In genomic region chr9:122837680-122838079, GRCm38 (mm10) we compare ENCODE assay signal across 9 mouse cellular contexts. TPM values are rescaled to one million over a fixed set of nuclear protein-coding genes. Genes with fewer than 3 reads are reported as not detected.
A peak's percentile ranks its signal among the peaks of the same experiment; 100 is the strongest.
DNase-seq lines count a peak whose midpoint lies in the region; ATAC-seq and TF ChIP-seq lines count a peak whose summit lies in the region.
"Had no signal": no experiment of that assay in that cellular context is flagged by ENCODE, and none has a peak within 500 bp of the region (broad histone marks: within the 10 kb centered on the region; RNA-seq: fewer than 3 reads in every experiment).

No protein-coding gene starts in this region.

- intact Hi-C loops in heart, postnatal 25 days (cut with DNase I), result loop anchor here (10.0 kb wide), 1 partner anchor 103 kb away; no protein-coding TSS in a partner anchor

- H3K9ac ChIP-seq in ES-E14 (ENCODE audit: insufficient read depth, low read depth, low read length, poor library complexity, severe bottlenecking), result no peak overlapping the region
- no peak overlapping the region for H3K9ac ChIP-seq in intestine, embryonic 14.5 days (ENCODE audit: low read length)
- H3K9ac ChIP-seq in stomach, embryonic 14.5 days (replicated peaks; ENCODE audit: low read depth, low read length), result no peak overlapping the region

- ATAC-seq in intestine, embryonic 14.5 days (replicated peaks; ENCODE audit: low FRiP score, low TSS enrichment, low read depth), result peak; percentile 47; the same call in 1 of the 2 replicates
- ATAC-seq in stomach, embryonic 14.5 days (ENCODE audit: insufficient number of reproducible peaks, insufficient read depth, low FRiP score, low read depth), result peak; percentile 71
- ATAC-seq in megakaryocyte, adult 5-6 weeks (ENCODE audit: poor library complexity, severe bottlenecking), result no peak
- ATAC-seq: Patski had no signal

- no peak overlapping the region for H3K27ac ChIP-seq in ES-E14 (ENCODE audit: insufficient read depth, low read depth, low read length, poor library complexity, severe bottlenecking)
- no peak overlapping the region for H3K27ac ChIP-seq in intestine, embryonic 14.5 days (ENCODE audit: low read depth)
- H3K27ac ChIP-seq in stomach, embryonic 14.5 days (ENCODE audit: low read length), result peak overlapping the region; percentile 6; the same call in 1 of the 2 replicates

- no peak overlapping the region for H3K4me2 ChIP-seq in intestine, embryonic 14.5 days (ENCODE audit: low read length)
- H3K4me2 ChIP-seq in stomach, embryonic 14.5 days (replicated peaks; ENCODE audit: low read depth, low read length), result no peak overlapping the region; the same call in 1 of the 2 replicates

- 23% methylated on average over 16 of the region's 16 CpGs for WGBS in intestine, embryonic 14.5 days
- WGBS in stomach, embryonic 14.5 days, result 30% methylated on average over 16 of the region's 16 CpGs

- H3K36me3 ChIP-seq in ES-E14 (ENCODE audit: control insufficient read depth, insufficient read depth, low read length, poor library complexity, severe bottlenecking), result no peaks in the 10 kb centered on the region
- H3K36me3 ChIP-seq in intestine, embryonic 14.5 days (ENCODE audit: control insufficient read depth, insufficient read depth, low read length), result no peaks in the 10 kb centered on the region
- H3K36me3 ChIP-seq in stomach, embryonic 14.5 days (ENCODE audit: control insufficient read depth, insufficient read depth, low read length), result no peaks in the 10 kb centered on the region; the same call in 1 of the 2 replicates

- peak overlapping the region in 1 of 2 experiments; percentile 21; a peak in 2 of 4 replicates for H3K4me3 ChIP-seq in ES-E14 (ENCODE audit: insufficient read depth in 1 of 2, low read depth in 1 of 2, low read length in 2 of 2, poor library complexity in 1 of 2, severe bottlenecking in 1 of 2)
- no peak overlapping the region for H3K4me3 ChIP-seq in intestine, embryonic 14.5 days (ENCODE audit: low read depth, low read length)
- no peak overlapping the region for H3K4me3 ChIP-seq in stomach, embryonic 14.5 days (ENCODE audit: low read depth, low read length)

- in situ Hi-C loops in ES-E14 (cut with MboI; ENCODE audit: low sequenced_read_pairs in 2 of 2, unreplicated experiment in 2 of 2), result no loop called here

- H3K9me3 ChIP-seq in ES-E14 (ENCODE audit: control insufficient read depth, insufficient read depth, low read depth, low read length), result no peaks in the 10 kb centered on the region
- H3K9me3 ChIP-seq in intestine, embryonic 14.5 days (ENCODE audit: control insufficient read depth, low read length), result no peaks in the 10 kb centered on the region
- no peaks in the 10 kb centered on the region for H3K9me3 ChIP-seq in stomach, embryonic 14.5 days (ENCODE audit: control insufficient read depth, low read depth, low read length)

- peaks cover 5 to 7% of the 10 kb centered on the region in 2 experiments; a peak in 3 of 4 replicates for H3K4me1 ChIP-seq in ES-E14 (ENCODE audit: control insufficient read depth in 2 of 2, insufficient read depth in 2 of 2, low read length in 2 of 2, poor library complexity in 1 of 2)
- peaks cover 6% of the 10 kb centered on the region; the same call in 1 of the 2 replicates for H3K4me1 ChIP-seq in intestine, embryonic 14.5 days (replicated peaks; ENCODE audit: control insufficient read depth, insufficient read depth, low read length)
- H3K4me1 ChIP-seq in stomach, embryonic 14.5 days (ENCODE audit: control insufficient read depth, insufficient read depth, low read length), result no peaks in the 10 kb centered on the region

- no peaks in the 10 kb centered on the region for H3K27me3 ChIP-seq in intestine, embryonic 14.5 days (replicated peaks; ENCODE audit: control insufficient read depth, insufficient read depth, low read length)
- no peaks in the 10 kb centered on the region for H3K27me3 ChIP-seq in stomach, embryonic 14.5 days (ENCODE audit: control insufficient read depth, insufficient read depth, low read length)
- H3K27me3 ChIP-seq: Patski had no signal

- DNase-seq in heart, adult 11 months, result peak; percentile 91
- no peak for DNase-seq in heart, postnatal 25 days (ENCODE audit: low spot score)
- peak; percentile 77 for DNase-seq in ES-E14 (ENCODE audit: low read depth, low spot score)
- peak; percentile 26 for DNase-seq in embryo, embryonic 11.5 days (ENCODE audit: low read depth, low spot score)
- peak; percentile 63 for DNase-seq in intestine, embryonic 14.5 days (ENCODE audit: low spot score)
- peak; percentile 79 to 85 for DNase-seq in lung, adult 18-20 months

TF ChIP-seq in ES-E14, 5 proteins besides CTCF, POLR2A, EP300 and RAD21:
- TF ChIP-seq CHD2 (IDR thresholded peaks at IDR 0.05; ENCODE audit: low read depth, low read length), result no peak
- 0 out of 2 replicates have a peak, but pooled peaks have one; percentile 26 for TF ChIP-seq MAFK (IDR thresholded peaks at IDR 0.05; ENCODE audit: insufficient read depth, low read depth, low read length)
TF ChIP-seq in ES-E14: peak in this region for 1.

RNA-seq across cellular contexts. Expression of gene Gm35549, which starts 6.2 kb away (rescaled TPM):
- total RNA-seq in heart, postnatal 25 days (2021), result not detected
- 0.27 TPM in 1 of 2 replicates, not detected in the other for total RNA-seq in ES-E14 (2012; rRNA removed)
- polyA plus RNA-seq in intestine, embryonic 14.5 days (2014; fragmentation: Nextera tagmentation; extraction: Ambion mirVana), result 0.32 and 0.42 TPM in 2 replicates
- polyA plus RNA-seq in stomach, embryonic 14.5 days (2014; fragmentation: Nextera tagmentation; extraction: Ambion mirVana), result 0.72 TPM in 1 of 2 replicates, not detected in the other
- total RNA-seq in megakaryocyte, adult 5-6 weeks (2015), result not detected in 2 replicates
- total RNA-seq in megakaryocyte, adult 5-6 weeks (2017), result not detected in 2 replicates

RNA-seq across cellular contexts. Expression of gene Zfp445, which starts 28.1 kb away (rescaled TPM):
- total RNA-seq in heart, postnatal 25 days (2021), result 10 to 100 TPM; 78.6 to 88.5 TPM
- 80.8 and 84.1 TPM in 2 replicates for total RNA-seq in ES-E14 (2012; rRNA removed)
- 56.0 and 56.9 TPM in 2 replicates for polyA plus RNA-seq in intestine, embryonic 14.5 days (2014; fragmentation: Nextera tagmentation; extraction: Ambion mirVana)
- polyA plus RNA-seq in stomach, embryonic 14.5 days (2014; fragmentation: Nextera tagmentation; extraction: Ambion mirVana), result 68.3 and 69.6 TPM in 2 replicates
- 27.6 and 29.1 TPM in 2 replicates for total RNA-seq in megakaryocyte, adult 5-6 weeks (2015)
- total RNA-seq in megakaryocyte, adult 5-6 weeks (2017), result 50.0 and 59.3 TPM in 2 replicates

RNA-seq across cellular contexts. Expression of gene Tcaim, which starts 32.3 kb away (rescaled TPM):
- 10 to 100 TPM; 49.6 to 50.8 TPM for total RNA-seq in heart, postnatal 25 days (2021)
- total RNA-seq in ES-E14 (2012; rRNA removed), result 3.4 and 4.5 TPM in 2 replicates
- 5.6 and 6.9 TPM in 2 replicates for polyA plus RNA-seq in intestine, embryonic 14.5 days (2014; fragmentation: Nextera tagmentation; extraction: Ambion mirVana)
- 7.2 and 7.8 TPM in 2 replicates for polyA plus RNA-seq in stomach, embryonic 14.5 days (2014; fragmentation: Nextera tagmentation; extraction: Ambion mirVana)
- 2.3 and 4.6 TPM in 2 replicates for total RNA-seq in megakaryocyte, adult 5-6 weeks (2015)
- 4.3 and 6.5 TPM in 2 replicates for total RNA-seq in megakaryocyte, adult 5-6 weeks (2017)

RNA-seq across cellular contexts. Expression of gene Zkscan7, which starts 47.8 kb away (rescaled TPM):
- 1 to 10 TPM; 5.0 to 6.1 TPM for total RNA-seq in heart, postnatal 25 days (2021)
- total RNA-seq in ES-E14 (2012; rRNA removed), result 1.4 and 2.3 TPM in 2 replicates
- 3.2 and 3.3 TPM in 2 replicates for polyA plus RNA-seq in intestine, embryonic 14.5 days (2014; fragmentation: Nextera tagmentation; extraction: Ambion mirVana)
- polyA plus RNA-seq in stomach, embryonic 14.5 days (2014; fragmentation: Nextera tagmentation; extraction: Ambion mirVana), result 2.7 and 3.7 TPM in 2 replicates
- total RNA-seq in megakaryocyte, adult 5-6 weeks (2015), result 0.25 and 0.34 TPM in 2 replicates
- total RNA-seq in megakaryocyte, adult 5-6 weeks (2017), result 0.51 and 0.69 TPM in 2 replicates
